Mouse (Mus musculus) limb, embryonic 12.5 days (tissue): ENCODE measurements around the gene Olfr1061. TPM values are rescaled to one million over a fixed set of nuclear protein-coding genes. Genes with fewer than 3 reads are reported as not detected.
"Not testable (repeated sequence)": the region's sequence is repeated elsewhere in the genome, so short reads cannot be mapped to it uniquely, and the experiment has no call there.

Experiments used
- ATAC-seq: fragments of 200-750 bp; cut with Nextera tagmentation; 2 replicates; pipeline ENCODE4 v1.8.0; 2017; ENCODE audit warnings: low read depth, moderate TSS enrichment; ENCODE audit not compliant: insufficient number of reproducible peaks, insufficient read depth, low FRiP score, low TSS enrichment
- H3K27ac ChIP-seq: fragments of 300-500 bp; sonication (generic); 2 replicates; pipeline ENCODE4 v1.5.1; 2016; ENCODE audit warnings: mild to moderate bottlenecking, moderate library complexity
- H3K27me3 ChIP-seq: fragments of 300-500 bp; sonication (generic); 2 replicates; pipeline ENCODE4 v1.6.1; 2016; ENCODE audit warnings: mild to moderate bottlenecking, moderate library complexity
- H3K36me3 ChIP-seq: fragments of 300-500 bp; sonication (generic); 2 replicates; pipeline ENCODE4 v1.6.1; 2016; ENCODE audit warnings: mild to moderate bottlenecking, moderate library complexity
- H3K4me1 ChIP-seq: fragments of 300-500 bp; sonication (generic); replicated peaks from 2 replicates; pipeline ENCODE4 v1.6.1; 2016
- H3K4me2 ChIP-seq: fragments of 300-500 bp; sonication (generic); 2 replicates; pipeline ENCODE4 v1.6.1; 2016; ENCODE audit warnings: mild to moderate bottlenecking, moderate library complexity
- H3K4me3 ChIP-seq: fragments of 300-500 bp; sonication (generic); replicated peaks from 2 replicates; pipeline ENCODE4 v1.5.1; 2016; ENCODE audit warnings: mild to moderate bottlenecking
- H3K9ac ChIP-seq: fragments of 300-500 bp; sonication (generic); replicated peaks from 2 replicates; pipeline ENCODE4 v1.6.1; 2016; ENCODE audit warnings: mild to moderate bottlenecking, moderate library complexity
- H3K9me3 ChIP-seq: fragments of 300-500 bp; sonication (generic); 2 replicates; pipeline ENCODE4 v1.6.1; 2016; ENCODE audit warnings: mild to moderate bottlenecking, moderate library complexity
- WGBS: fragments of 180-500 bp; shearing (Covaris S2); methylation state at CpG from one replicate; pipeline ENCODE4 v1.1.7; 2016; 5-methylcytosine and 5-hydroxymethylcytosine counted together
- polyA plus RNA-seq: library from polyadenylated mRNA; unstranded; fragments of >200 nt; fragmentation: Nextera tagmentation; extraction: Ambion mirVana; gene quantifications from 2 replicates; pipeline ENCODE4 v1.2.1, GENCODE M21; 2016

Olfr1061 gene
- polyA plus RNA-seq = not detected in 2 replicates

DNA sequence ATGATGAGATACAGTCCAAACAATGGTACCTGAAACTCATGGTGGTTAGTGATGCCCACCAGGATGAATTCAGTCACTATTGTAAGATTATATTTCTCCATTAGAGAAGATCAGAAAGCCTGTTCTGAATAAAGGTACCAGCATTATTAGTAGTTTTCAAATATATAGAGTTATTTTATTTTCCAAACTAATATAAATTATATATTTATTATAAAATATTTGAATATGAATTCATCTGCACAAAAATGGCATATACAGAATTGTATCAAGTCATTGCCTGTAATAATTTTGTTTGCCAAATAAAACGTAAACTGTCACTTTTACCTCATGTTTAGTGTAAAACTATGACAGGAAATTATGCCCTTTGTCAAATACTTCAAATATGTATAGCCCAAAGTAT is at the start of gene Olfr1061:
Gene Olfr1061, minus strand, starts transcription at position 101 of the 400 bp plus-strand sequence.
- Histone ChIP-seq H3K9ac (no peak within 1 kb of the TSS), H3K27ac (no peak within 1 kb of the TSS), H3K36me3 (no peaks in the 10 kb centered on the region), H3K27me3 (no peaks in the 10 kb centered on the region), H3K4me2 (no peak within 1 kb of the TSS), H3K9me3 (no peaks in the 10 kb centered on the region), H3K4me1 (no peaks in the 10 kb centered on the region), H3K4me3 (no peak within 1 kb of the TSS)
- no peak for ATAC-seq
- 86% methylated on average over 1 of the region's 1 CpGs for WGBS

DNA sequence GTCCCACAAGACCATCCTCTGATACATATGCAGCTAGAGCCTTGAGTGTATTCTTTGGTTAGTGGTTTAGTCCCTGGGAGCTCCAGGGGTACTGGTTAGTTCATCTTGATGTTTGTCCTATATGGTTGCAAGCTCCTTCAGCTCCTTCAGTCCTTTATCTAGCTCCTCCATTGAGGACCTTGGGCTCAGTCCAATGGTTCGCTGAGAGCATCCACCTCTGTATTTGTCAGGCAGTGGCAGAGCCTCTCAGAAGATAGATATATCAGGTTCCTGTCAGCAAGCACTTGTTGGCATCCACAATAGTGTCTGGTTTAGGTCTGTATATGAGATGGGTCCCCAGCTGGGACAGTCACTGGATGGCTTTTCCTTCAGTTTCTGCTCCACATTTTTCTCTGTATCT is 46.6 kb upstream of the Olfr1061 start:
- Histone ChIP-seq H3K9ac (no peak overlapping the region), H3K36me3 (no peaks in the 10 kb centered on the region), H3K4me3 (no peak overlapping the region), H3K27me3 (no peaks in the 10 kb centered on the region), H3K4me2 (no peak overlapping the region), H3K4me1 (no peaks in the 10 kb centered on the region), H3K27ac (no peak overlapping the region), H3K9me3 (no peaks in the 10 kb centered on the region)
- WGBS = 71% methylated on average over 1 of the region's 1 CpGs
- ATAC-seq = no peak

DNA sequence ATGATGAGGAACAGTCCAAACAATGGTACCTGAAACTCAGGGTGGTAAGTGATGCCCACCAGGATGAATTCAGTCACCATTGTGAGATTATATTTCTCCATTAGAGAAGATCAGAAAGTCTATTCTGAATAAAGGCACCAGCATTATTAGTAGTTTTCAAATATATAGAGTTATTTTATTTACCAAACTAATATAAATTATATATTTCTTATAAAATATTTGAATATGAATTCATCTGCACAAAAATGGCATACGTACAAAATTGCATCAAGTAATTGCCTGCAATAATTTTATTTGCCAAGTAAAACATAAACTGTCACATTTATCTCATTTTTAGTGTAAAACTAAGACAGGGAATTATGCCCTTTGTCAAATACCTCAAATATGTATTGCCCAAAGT is 42.3 kb upstream of the Olfr1061 start, which contains the start of gene Olfr1066:
Gene Olfr1066, minus strand, starts transcription at position 101 of the 400 bp plus-strand sequence.
- H3K4me3 ChIP-seq = no peak within 1 kb of the TSS
- H3K4me1 ChIP-seq = no peaks in the 10 kb centered on the region
- H3K27me3 ChIP-seq = no peaks in the 10 kb centered on the region
- no peak within 1 kb of the TSS for H3K4me2 ChIP-seq
- H3K9me3 ChIP-seq = no peaks in the 10 kb centered on the region
- WGBS = 85% methylated on average over 1 of the region's 1 CpGs
- H3K9ac ChIP-seq = no peak within 1 kb of the TSS
- H3K36me3 ChIP-seq = no peaks in the 10 kb centered on the region
- no peak within 1 kb of the TSS for H3K27ac ChIP-seq
- ATAC-seq = no peak

DNA sequence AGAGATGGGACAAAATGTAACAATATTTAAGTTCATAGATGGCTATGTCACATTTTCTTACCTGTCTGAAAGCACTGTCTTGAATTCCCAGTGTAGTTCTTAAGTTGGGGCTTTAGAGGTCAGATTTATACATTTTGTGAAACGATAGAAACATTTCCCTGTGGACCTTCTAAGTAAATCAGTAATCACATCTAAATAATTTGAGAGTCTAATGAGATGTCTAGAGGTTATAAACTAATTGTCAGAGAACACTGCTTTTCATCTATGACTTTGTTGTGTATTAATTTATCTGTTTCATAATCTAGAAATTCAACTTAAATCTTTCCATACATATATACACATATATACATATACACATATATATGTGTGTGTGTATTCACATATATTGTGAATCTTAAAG is 36.6 kb upstream of the Olfr1061 start, which contains the start of gene Olfr1065:
Gene Olfr1065, minus strand, starts transcription at position 101 of the 400 bp plus-strand sequence.
- H3K27me3 ChIP-seq, ATAC-seq, H3K4me2 ChIP-seq, H3K9me3 ChIP-seq, H3K9ac ChIP-seq, H3K36me3 ChIP-seq, H3K4me3 ChIP-seq, H3K4me1 ChIP-seq, H3K27ac ChIP-seq: not testable (repeated sequence)
- 86% methylated on average over 1 of the region's 1 CpGs for WGBS

DNA sequence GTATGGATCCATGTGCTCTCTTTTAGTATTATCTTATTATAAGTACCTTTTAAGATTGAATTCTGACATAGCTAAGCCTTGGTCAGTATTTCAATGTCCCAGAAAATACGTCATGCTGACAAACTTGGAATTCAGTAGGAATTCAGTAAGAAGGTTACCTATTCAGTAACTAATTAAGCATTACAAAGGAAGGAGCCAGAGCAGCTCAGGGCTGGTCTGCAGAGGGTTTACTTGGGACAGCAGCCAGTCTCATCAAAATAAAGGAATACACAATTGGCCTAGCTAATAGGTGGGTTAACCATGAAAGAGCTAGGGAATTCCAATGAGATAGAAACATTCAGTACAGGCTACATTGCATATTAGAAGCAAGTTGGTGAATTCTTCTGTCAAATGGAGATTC is 28.3 kb upstream of the Olfr1061 start:
- WGBS = 68% methylated on average over 1 of the region's 1 CpGs
- H3K9ac ChIP-seq, H3K4me3 ChIP-seq: not testable (repeated sequence)

DNA sequence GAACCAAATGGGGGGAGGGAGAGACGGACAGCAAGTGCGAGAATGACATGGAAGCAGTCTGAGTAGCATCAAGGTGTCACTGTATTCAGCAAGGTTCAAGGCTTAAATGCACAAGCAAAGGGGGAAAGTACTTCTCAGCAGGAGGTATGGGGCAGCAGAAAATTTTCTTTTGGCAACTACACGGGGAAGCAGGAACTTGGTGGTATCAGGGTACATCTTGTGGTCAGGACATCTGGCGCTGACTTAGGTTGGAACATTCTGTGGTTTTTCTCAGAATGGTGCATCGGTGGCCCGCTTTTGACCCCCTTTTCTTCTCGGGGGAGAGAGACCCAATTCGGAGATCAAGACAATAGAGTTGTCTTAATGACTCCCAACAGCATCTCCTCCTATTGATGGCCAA is 14.7 kb upstream of the Olfr1061 start:
- not testable (repeated sequence) for ATAC-seq, H3K4me3 ChIP-seq
- WGBS = 87% methylated on average over 8 of the region's 8 CpGs

More for the DNA sequence above, 28.3 kb upstream of the Olfr1061 start:
- H3K36me3 ChIP-seq, H3K9me3 ChIP-seq, ATAC-seq, H3K4me2 ChIP-seq, H3K27me3 ChIP-seq, H3K27ac ChIP-seq, H3K4me1 ChIP-seq: not testable (repeated sequence)

DNA sequence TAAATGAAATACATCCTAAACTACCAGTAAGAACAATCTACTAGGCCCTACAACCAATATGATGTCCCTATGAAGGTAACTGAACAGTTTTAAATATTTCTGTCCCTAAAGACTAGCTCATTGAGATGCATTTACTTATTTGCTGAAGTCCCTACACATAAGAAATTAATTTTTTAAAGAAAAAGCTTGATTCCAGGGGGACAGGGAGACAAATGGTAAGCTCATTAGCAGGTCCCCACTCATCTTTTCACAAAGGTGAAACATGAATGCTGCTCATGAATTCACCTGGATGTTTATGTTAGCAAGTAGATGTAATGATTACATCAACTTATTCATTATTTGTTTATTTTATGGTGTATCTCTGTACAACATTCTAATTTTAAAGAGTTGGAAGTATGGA is 12.8 kb upstream of the Olfr1061 start, which contains the start of gene Olfr1062:
Gene Olfr1062, minus strand, starts transcription at position 101 of the 400 bp plus-strand sequence.
- H3K9me3 ChIP-seq, H3K36me3 ChIP-seq, H3K4me1 ChIP-seq, ATAC-seq, H3K9ac ChIP-seq, H3K27me3 ChIP-seq, H3K4me3 ChIP-seq, H3K27ac ChIP-seq, H3K4me2 ChIP-seq: not testable (repeated sequence)

More for the DNA sequence above, 14.7 kb upstream of the Olfr1061 start:
- H3K9me3 ChIP-seq, H3K9ac ChIP-seq, H3K36me3 ChIP-seq, H3K27ac ChIP-seq, H3K4me2 ChIP-seq, H3K27me3 ChIP-seq, H3K4me1 ChIP-seq: not testable (repeated sequence)

DNA sequence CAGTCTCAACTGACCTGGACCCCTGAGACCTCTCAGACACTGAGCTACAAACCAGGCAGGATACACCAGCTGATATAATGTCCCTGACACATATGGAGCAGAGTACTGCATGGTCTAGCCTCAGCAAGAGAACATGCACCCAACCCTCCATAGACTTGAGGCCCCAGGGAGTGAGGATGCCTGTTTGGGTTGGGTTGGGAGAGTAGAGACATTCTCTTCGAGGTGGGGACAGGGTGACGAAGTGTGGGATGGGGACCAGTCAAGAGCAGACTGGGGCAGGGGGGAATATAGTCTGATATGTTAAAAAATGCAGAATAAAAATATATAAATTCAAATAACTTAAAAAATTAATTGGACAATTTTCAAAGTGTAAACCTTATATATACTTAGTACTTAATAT is 18.7 kb downstream of the Olfr1061 start:
- Histone ChIP-seq H3K9ac (no peak overlapping the region), H3K27ac (no peak overlapping the region), H3K27me3 (no peaks in the 10 kb centered on the region), H3K4me3 (no peak overlapping the region), H3K9me3 (no peaks in the 10 kb centered on the region), H3K36me3 (no peaks in the 10 kb centered on the region), H3K4me2 (no peak overlapping the region), H3K4me1 (no peaks in the 10 kb centered on the region)
- no peak for ATAC-seq
- WGBS = 93% methylated on average over 2 of the region's 2 CpGs

DNA sequence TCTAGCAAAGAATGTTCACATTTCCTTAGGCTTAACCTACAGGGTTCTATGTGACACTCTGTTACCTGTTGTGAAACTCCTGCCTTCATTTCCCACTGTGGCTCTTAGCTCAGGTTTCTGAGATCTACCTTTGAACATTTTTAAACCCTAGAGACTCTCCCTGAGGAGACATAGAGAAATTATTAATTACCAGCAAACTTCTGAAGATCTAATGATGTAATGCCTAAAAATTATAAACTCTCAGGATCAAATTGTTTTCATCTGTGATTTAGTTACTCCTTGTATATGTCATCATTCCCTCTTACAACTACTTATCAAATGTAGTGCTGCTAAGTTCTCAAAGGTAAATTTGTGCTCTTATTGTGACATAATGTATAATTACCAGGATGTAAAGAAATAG is 25.4 kb downstream of the Olfr1061 start, which contains the start of gene Olfr1058:
Gene Olfr1058, minus strand, starts transcription at position 101 of the 400 bp plus-strand sequence.
- H3K4me2 ChIP-seq, H3K4me3 ChIP-seq, ATAC-seq, H3K27ac ChIP-seq, H3K9ac ChIP-seq, H3K9me3 ChIP-seq, H3K27me3 ChIP-seq, H3K4me1 ChIP-seq, H3K36me3 ChIP-seq: not testable (repeated sequence)

DNA sequence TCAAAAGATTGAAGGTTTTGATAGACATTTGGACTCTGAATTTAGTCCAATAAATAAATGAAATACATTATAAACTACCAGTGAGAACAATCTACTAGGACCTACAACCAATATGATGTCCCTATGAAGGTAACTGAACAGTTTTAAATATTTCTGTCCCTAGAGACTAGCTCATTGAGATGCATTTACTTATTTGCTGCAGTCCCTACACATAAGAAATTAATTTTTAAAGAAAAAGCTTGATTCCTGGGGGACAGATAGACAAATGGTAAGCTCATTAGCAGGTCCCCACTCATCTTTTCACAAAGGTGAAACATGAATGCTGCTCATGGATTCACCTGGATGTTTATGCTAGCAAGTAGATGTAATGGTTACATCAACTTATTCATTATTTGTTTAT is 35.6 kb downstream of the Olfr1061 start, which contains the start of gene Olfr1057:
Gene Olfr1057, minus strand, starts transcription at position 101 of the 400 bp plus-strand sequence.
- no peak within 1 kb of the TSS for H3K4me2 ChIP-seq
- no peaks in the 10 kb centered on the region for H3K4me1 ChIP-seq
- no peaks in the 10 kb centered on the region for H3K9me3 ChIP-seq
- no peaks in the 10 kb centered on the region for H3K27me3 ChIP-seq
- no peak within 1 kb of the TSS for H3K9ac ChIP-seq
- no peak for ATAC-seq
- H3K27ac ChIP-seq = no peak within 1 kb of the TSS
- H3K36me3 ChIP-seq = no peaks in the 10 kb centered on the region
- no peak within 1 kb of the TSS for H3K4me3 ChIP-seq

DNA sequence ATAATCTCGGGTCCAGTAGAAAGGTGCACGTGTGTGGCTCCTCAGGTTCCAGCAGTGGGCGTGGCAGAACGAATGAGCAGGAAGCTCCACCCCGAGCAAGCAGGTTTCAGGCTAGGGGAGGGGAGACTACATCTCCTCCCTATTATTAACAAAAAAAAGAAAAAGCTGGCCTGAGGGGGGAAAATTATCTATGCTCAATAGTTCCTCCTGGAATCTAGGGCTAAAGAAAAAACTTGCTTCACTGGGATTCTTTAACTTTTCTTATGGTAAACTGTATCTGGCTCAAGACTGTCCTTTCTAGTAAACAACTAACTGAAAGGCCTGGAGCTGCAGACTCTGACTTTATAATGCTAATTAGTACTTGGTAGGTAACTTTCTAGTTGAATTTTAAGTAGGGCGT is 47.5 kb downstream of the Olfr1061 start:
- H3K4me2 ChIP-seq, H3K4me3 ChIP-seq, H3K27ac ChIP-seq, H3K9me3 ChIP-seq, H3K36me3 ChIP-seq, ATAC-seq, H3K4me1 ChIP-seq, H3K27me3 ChIP-seq, H3K9ac ChIP-seq: not testable (repeated sequence)
- WGBS = 100% methylated on average over 1 of the region's 6 CpGs
